Mouse (Mus musculus): ENCODE results near the gene Nap1l1.

DNA sequence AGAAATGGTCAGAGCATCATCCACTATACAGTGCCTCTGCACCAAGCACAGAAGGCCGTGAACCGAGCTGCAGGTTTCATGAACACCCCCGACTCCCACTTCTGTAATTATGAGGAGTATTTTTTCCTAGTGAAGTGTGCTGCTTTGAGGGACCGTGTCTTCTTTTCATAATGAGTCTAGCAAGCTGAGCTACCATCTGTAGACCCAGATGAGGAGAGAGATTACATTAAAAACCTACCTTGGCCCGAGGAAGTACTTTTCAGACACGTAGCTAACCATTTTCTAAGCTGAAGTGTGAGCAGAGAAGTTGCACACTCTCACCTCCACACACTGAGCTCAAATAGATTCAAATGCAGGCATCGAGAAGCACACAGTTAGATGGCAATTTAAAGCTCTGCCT is 70.1 kb downstream of the Nap1l1 start:
- TF ChIP-seq CTCF (conservative IDR thresholded peaks at IDR 0.05; ENCODE audit: insufficient read depth, insufficient read length, low read depth, low read length) = no peak
- no peak for TF ChIP-seq POLR2A (IDR thresholded peaks at IDR 0.05; ENCODE audit: low read depth, low read length)
